Mouse (Mus musculus) stomach, postnatal 0 days (tissue): ENCODE data around the gene Lpcat1. TPM values are rescaled to one million over a fixed set of nuclear protein-coding genes. Genes with fewer than 3 reads are reported as not detected.

Experiments used
- ATAC-seq: fragments of 200-750 bp; cut with Nextera tagmentation; 2 replicates; pipeline ENCODE4 v1.8.0; 2017; ENCODE audit not compliant: low FRiP score, low TSS enrichment
- DNase-seq: peaks from one replicate; pipeline ENCODE4 v3.0.0-alpha.2; 2016; ENCODE audit warnings: low spot score
- H3K27ac ChIP-seq: fragments of 300-500 bp; sonication (generic); replicated peaks from 2 replicates; pipeline ENCODE4 v1.5.1; 2014; ENCODE audit warnings: mild to moderate bottlenecking, control low read depth
- H3K27me3 ChIP-seq: fragments of 300-500 bp; sonication (generic); 2 replicates; pipeline ENCODE4 v1.6.1; 2014; ENCODE audit warnings: low read length; ENCODE audit not compliant: control insufficient read depth, insufficient read depth
- H3K36me3 ChIP-seq: fragments of 300-500 bp; sonication (generic); 2 replicates; pipeline ENCODE4 v1.6.1; 2014; ENCODE audit warnings: low read length, mixed read lengths; ENCODE audit not compliant: control insufficient read depth, insufficient read depth
- H3K4me1 ChIP-seq: fragments of 300-500 bp; sonication (generic); replicated peaks from 2 replicates; pipeline ENCODE4 v1.6.1; 2014; ENCODE audit warnings: antibody characterized with exemption; ENCODE audit not compliant: control insufficient read depth, insufficient read depth
- H3K4me2 ChIP-seq: fragments of 300-500 bp; sonication (generic); replicated peaks from 2 replicates; pipeline ENCODE4 v1.6.1; 2014; ENCODE audit warnings: low read depth, mild to moderate bottlenecking, control low read depth, moderate library complexity
- H3K4me3 ChIP-seq: fragments of 300-500 bp; sonication (generic); 2 replicates; pipeline ENCODE4 v1.5.1; 2014; ENCODE audit warnings: low read depth, low read length, control low read depth
- H3K9ac ChIP-seq: fragments of 300-500 bp; sonication (generic); 2 replicates; pipeline ENCODE4 v1.6.1; 2014; ENCODE audit warnings: mild to moderate bottlenecking, low read length, control low read depth, mixed read lengths
- H3K9me3 ChIP-seq: fragments of 300-500 bp; sonication (generic); 2 replicates; pipeline ENCODE4 v1.6.1; 2016; ENCODE audit warnings: low read length; ENCODE audit not compliant: control insufficient read depth
- CTCF ChIP-seq: IDR thresholded peaks from 2 replicates; pipeline ENCODE4 v1.5.1; 2016; ENCODE audit warnings: antibody characterized with exemption, low read depth, mild to moderate bottlenecking, moderate library complexity
- EP300 ChIP-seq: optimal IDR thresholded peaks from 2 replicates; pipeline ENCODE3; 2016; ENCODE audit warnings: antibody characterized with exemption
- WGBS: fragments of 180-500 bp; shearing (Covaris S2); extraction: QIAGEN DNeasy Blood & Tissue Kit; methylation state at CpG from one replicate; pipeline ENCODE4 v1.1.7; 2014; 5-methylcytosine and 5-hydroxymethylcytosine counted together
- polyA plus RNA-seq: library from polyadenylated mRNA; unstranded; fragments of >200 nt; fragmentation: Nextera tagmentation; extraction: Ambion mirVana; gene quantifications from 2 replicates; pipeline ENCODE4 v1.2.1, GENCODE M21; 2015

The Lpcat1 gene
- polyA plus RNA-seq, 1 experiment from 2014 or later: 8.5 TPM

GRCm38 (mm10) chr13:73535287-73535686 is 68.3 kb downstream of the Lpcat1 start:
- no peak overlapping the region for H3K4me2 ChIP-seq
- H3K27me3 ChIP-seq: peaks cover 3% of the 10 kb centered on the region; the same call in 1 of the 2 replicates
- H3K9ac ChIP-seq: no peak overlapping the region
- H3K4me3 ChIP-seq: no peak overlapping the region
- TF ChIP-seq CTCF (no peak), EP300 (no peak)
- WGBS: 58% methylated on average over 3 of the region's 3 CpGs
- H3K9me3 ChIP-seq: no peaks in the 10 kb centered on the region
- ATAC-seq (no peak), DNase-seq (no peak)
- no peaks in the 10 kb centered on the region for H3K4me1 ChIP-seq
- H3K27ac ChIP-seq: no peak overlapping the region
- no peaks in the 10 kb centered on the region for H3K36me3 ChIP-seq

- peaks cover 3% of the 10 kb centered on the region; the same call in 1 of the 2 replicates for H3K27me3 ChIP-seq
- H3K27ac ChIP-seq: no peak within 1 kb of the TSS
- peak within 1 kb of the TSS; percentile 19; the same call in 1 of the 2 replicates for H3K9ac ChIP-seq
- peak within 1 kb of the TSS; percentile 69 for H3K4me2 ChIP-seq
- ATAC-seq (peak; percentile 54; the same call in 1 of the 2 replicates), DNase-seq (peak; percentile 71)
- peak within 1 kb of the TSS; percentile 47 for H3K4me3 ChIP-seq
- 0% methylated on average over 26 of the region's 26 CpGs for WGBS
- H3K36me3 ChIP-seq: no peaks in the 10 kb centered on the region
- no peaks in the 10 kb centered on the region for H3K9me3 ChIP-seq
- no peaks in the 10 kb centered on the region for H3K4me1 ChIP-seq
- no peak for TF ChIP-seq CTCF
- TF ChIP-seq EP300: no peak
Observed at GRCm38 (mm10) chr13:73536403-73536821, 69.4 kb downstream of the Lpcat1 start, which contains the start of gene Slc6a3. TSS of gene Slc6a3 (plus strand) at chr13:73536747.

GRCm38 (mm10) chr13:73536824-73537223 is 69.8 kb downstream of the Lpcat1 start:
- no peak for TF ChIP-seq EP300
- TF ChIP-seq CTCF: no peak
- H3K4me2 ChIP-seq: peak overlapping the region; percentile 69
- no peaks in the 10 kb centered on the region for H3K4me1 ChIP-seq
- no peak for DNase-seq
- peaks cover 3% of the 10 kb centered on the region; the same call in 1 of the 2 replicates for H3K27me3 ChIP-seq
- WGBS: 16% methylated on average over 13 of the region's 13 CpGs
- peak overlapping the region; percentile 47 for H3K4me3 ChIP-seq
- no peak for ATAC-seq
- H3K9me3 ChIP-seq: no peaks in the 10 kb centered on the region
- no peaks in the 10 kb centered on the region for H3K36me3 ChIP-seq
- no peak overlapping the region; the same call in 1 of the 2 replicates for H3K9ac ChIP-seq
- no peak overlapping the region for H3K27ac ChIP-seq

- ATAC-seq (no peak), DNase-seq (no peak)
- H3K9ac ChIP-seq: no peak overlapping the region
- no peaks in the 10 kb centered on the region for H3K27me3 ChIP-seq
- H3K36me3 ChIP-seq: no peaks in the 10 kb centered on the region
- H3K4me1 ChIP-seq: no peaks in the 10 kb centered on the region
- 87% methylated on average over 5 of the region's 5 CpGs for WGBS
- H3K9me3 ChIP-seq: no peaks in the 10 kb centered on the region
- TF ChIP-seq EP300 (no peak), CTCF (no peak)
- H3K4me2 ChIP-seq: no peak overlapping the region
- H3K27ac ChIP-seq: no peak overlapping the region
- H3K4me3 ChIP-seq: no peak overlapping the region
Observed at GRCm38 (mm10) chr13:73564201-73564600, 97.2 kb downstream of the Lpcat1 start.

Other genes with a start within 250 kb of the Lpcat1 start
- gene Irx4, start 206.7 kb upstream of the Lpcat1 start, polyA plus RNA-seq: not detected in 2 replicates
- 124 and 133 TPM in 2 replicates for gene Mrpl36, start 138.7 kb upstream of the Lpcat1 start, polyA plus RNA-seq
- 392 and 421 TPM in 2 replicates for gene Ndufs6, start 138.7 kb upstream of the Lpcat1 start, polyA plus RNA-seq
- gene Slc6a3, start 69.5 kb downstream of the Lpcat1 start, polyA plus RNA-seq: 0.05 TPM in 1 of 2 replicates, not detected in the other
- 99.6 and 108 TPM in 2 replicates for gene Clptm1l, start 136.8 kb downstream of the Lpcat1 start, polyA plus RNA-seq
- gene Tert, start 159.7 kb downstream of the Lpcat1 start, polyA plus RNA-seq: 0.33 and 0.52 TPM in 2 replicates
- gene Slc6a18, start 210.8 kb downstream of the Lpcat1 start, polyA plus RNA-seq: not detected in 2 replicates
- gene Slc6a19, start 237.7 kb downstream of the Lpcat1 start, polyA plus RNA-seq: 8.8 and 9.2 TPM in 2 replicates